Mouse (Mus musculus): ENCODE measurements at regions not wholly inside any gene's neighbourhood (a gene's known extent, or its start where the extent isn't known, plus 50 kb on each side); places are given as distances from the start of the nearest gene placed in this dataset.

GRCm38 (mm10) chr7:73315555-73315954 is 59.8 kb upstream of the Rgma start:
- TF ChIP-seq REST (IDR thresholded peaks at IDR 0.05; ENCODE audit: insufficient read depth, insufficient read length) (no peak), POLR2A (IDR thresholded peaks at IDR 0.05; ENCODE audit: insufficient read length, low read depth) (no peak), POLR2AphosphoS2 (IDR thresholded peaks at IDR 0.05; ENCODE audit: insufficient read length, low read depth) (no peak), USF1 (IDR thresholded peaks at IDR 0.05; ENCODE audit: low read depth) (no peak), MAX (IDR thresholded peaks at IDR 0.05; ENCODE audit: low read depth) (no peak), SRF (IDR thresholded peaks at IDR 0.05; ENCODE audit: control insufficient read depth, insufficient read length, low read depth) (no peak), MYOG (IDR thresholded peaks at IDR 0.05; ENCODE audit: control insufficient read depth in 1 of 3, insufficient read depth in 1 of 3, insufficient read length in 2 of 3, low read depth in 2 of 3) (no peak), CEBPB (IDR thresholded peaks at IDR 0.05; ENCODE audit: insufficient read depth, poor library complexity, severe bottlenecking) (no peak)
